Mouse (Mus musculus): ENCODE data around the gene Slc4a10.

DNA sequence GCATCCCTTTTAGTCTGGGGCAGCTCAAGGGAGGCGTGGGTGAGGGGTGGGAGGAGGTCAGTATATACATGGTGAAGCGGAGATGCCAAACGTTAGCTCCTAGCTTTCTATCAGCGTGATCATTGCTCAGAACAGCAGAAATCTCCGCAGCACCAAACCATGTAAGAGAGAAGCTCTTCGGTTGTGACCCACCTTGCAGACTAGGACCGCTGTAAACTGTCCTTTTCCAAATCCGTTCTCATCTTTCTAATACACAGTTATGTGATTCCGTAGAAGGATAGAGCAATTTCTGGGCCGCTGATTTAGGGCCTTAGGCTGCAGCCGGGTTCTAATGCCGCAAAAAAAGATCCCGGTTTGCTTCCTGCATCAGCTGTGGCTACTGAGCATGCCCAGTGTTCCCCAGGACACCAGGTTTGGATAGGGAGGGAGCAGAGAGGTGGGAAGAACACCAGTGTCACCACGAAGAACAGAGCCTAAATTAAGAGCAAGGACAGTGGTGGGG lies 1.3 kb downstream of the Slc4a10 start:
- TF ChIP-seq MYOD1 (IDR thresholded peaks at IDR 0.05; ENCODE audit: control insufficient read depth, insufficient read length, low read depth) (no peak), CTCF (IDR thresholded peaks at IDR 0.05; ENCODE audit: control insufficient read depth, insufficient read depth, insufficient read length) (no peak)
